Mouse (Mus musculus) hematopoietic stem cell, adult 5-6 weeks (primary cell): ENCODE measurements around the gene Arhgap15. TPM values are rescaled to one million over a fixed set of nuclear protein-coding genes. Genes with fewer than 3 reads are reported as not detected.

Experiments used
- ATAC-seq, 2 experiments: fragments of 125-278 bp in 1 of 2; replicated peaks in 1 of 2; 2 replicates each; pipeline ENCODE4 v1.8.0; 2016 to 2017; ENCODE audit warnings: inconsistent platforms in 2 of 2, mild to moderate bottlenecking in 2 of 2, moderate number of reproducible peaks in 2 of 2, low read depth in 1 of 2, moderate TSS enrichment in 1 of 2; ENCODE audit not compliant: low FRiP score in 2 of 2, poor library complexity in 2 of 2, severe bottlenecking in 2 of 2, insufficient read depth in 1 of 2, low TSS enrichment in 1 of 2
- total RNA-seq: library from RNA; stranded (forward); fragments of 172-1452, 232-1000 nt; gene quantifications from 2 replicates; pipeline ENCODE4 v1.2.3, GENCODE M21; 2017

Gene Arhgap15
- total RNA-seq, 1 experiment from 2014 or later: 148 TPM

DNA sequence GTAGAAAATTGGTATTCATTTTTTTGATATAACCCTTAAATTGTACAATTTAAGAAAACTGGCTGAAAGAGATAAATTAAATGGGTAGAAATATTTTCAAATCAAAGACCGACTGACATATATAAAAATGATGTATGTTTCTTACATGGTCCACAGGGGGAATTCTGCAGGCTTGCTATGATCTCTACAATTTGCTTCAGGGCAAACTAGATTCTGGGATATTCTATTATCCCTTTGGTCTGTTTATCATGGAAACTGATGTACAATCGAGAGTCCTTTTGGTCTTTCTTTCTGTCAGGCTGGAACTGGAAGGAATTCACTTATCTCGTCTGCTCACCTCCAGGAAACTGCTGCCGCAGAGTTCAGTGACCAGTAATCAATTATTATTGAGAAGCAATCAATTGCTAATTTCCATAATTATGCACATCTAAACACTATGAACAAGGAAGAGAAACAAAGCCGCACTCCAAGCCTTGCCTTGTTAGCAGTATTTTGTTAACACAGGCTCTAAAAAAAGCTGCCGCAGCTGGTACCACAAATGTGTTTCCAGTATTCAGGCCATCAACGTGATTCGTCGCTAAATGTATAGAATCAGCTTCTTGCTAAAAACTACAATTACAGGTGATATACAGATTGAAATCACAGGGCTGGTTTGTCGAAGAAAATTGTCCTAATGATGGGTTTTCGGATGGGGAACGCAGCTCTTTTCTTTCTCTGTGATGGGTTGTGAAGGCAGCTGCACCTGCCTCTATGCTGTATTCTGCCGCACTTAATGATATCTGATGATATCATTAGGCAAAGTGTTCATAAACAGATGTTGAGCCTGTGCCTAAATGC, 229.8 kb downstream of the Arhgap15 start:
- no peak for ATAC-seq

DNA sequence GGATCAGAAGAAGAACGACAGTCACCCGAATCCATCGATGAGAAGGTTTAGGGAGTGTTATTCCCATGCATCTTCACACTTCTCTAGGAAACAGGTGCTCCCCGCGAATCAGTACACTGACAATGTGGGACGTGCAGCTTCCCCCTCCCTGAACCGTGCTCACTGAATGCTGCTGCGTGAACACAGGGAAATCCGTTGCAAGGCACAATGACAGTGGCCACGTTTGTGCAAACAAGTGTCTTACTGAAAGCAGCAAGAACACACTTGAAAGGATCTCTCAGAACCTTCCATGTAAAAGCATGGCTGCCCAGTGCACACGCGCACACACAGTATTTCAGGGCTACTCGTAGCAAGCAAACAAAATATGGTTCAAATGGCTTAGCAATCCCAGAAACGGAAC, 237.4 kb downstream of the Arhgap15 start:
- no peak for ATAC-seq

GRCm38 (mm10) chr2:43987919-43988318, 239.3 kb downstream of the Arhgap15 start:
- ATAC-seq: no peak

DNA sequence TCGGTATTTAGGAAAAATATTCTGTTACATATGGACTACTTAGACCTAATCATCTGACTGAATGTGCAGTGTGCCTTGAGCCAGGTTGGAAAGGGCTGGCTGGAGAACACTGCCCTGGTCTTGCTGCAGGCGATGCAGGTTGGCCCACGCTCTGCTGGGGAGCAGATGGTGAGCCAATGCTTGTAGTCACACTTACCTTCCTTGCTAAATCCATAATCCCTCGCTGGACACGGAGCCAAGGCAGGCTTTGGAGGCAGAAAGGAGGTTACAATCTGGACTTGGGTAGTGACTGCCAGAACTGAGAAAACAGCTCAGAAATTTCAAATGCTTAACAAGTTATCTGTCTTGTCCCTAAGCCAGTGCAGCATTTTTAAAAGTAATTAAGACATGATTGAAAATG, 241.2 kb downstream of the Arhgap15 start:
- ATAC-seq: no peak

DNA sequence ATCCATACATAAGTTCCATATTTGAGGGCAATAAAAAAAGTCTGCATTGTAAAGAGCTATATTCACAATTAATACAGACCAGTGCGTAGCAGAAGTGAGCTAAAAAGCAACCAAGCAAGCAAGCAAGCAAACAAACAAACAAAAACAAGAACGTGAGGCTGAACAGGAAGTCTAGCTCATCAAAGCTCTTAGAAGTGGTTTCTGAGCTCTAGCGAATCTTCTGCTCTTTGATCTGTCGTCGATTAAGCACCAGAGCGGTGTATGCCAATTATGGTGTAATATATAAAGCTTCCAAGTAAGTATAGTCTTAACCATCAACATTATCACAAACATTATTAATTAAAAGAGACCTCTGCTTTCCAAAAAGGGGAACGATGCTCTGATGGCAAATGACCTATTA, 243.9 kb downstream of the Arhgap15 start:
- ATAC-seq: no peak

DNA sequence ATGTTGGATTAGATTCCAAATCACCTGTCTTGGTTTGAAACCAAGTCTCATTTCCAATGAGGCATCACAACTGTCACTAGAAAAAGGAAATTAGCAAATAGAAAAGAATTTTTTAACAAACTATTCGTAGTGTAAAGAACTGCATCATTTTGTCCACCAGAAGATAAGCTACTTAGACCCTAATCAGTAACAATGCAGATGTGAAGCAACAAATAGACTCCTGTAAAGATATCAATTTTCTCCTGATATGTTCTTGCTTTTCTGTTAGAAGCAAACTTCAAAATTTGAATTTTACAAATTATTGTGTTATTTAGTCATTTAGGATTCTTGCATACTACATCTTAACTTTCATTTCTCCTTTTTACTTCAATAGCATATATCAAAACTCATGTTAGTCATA, 253.8 kb downstream of the Arhgap15 start:
- no peak for ATAC-seq

DNA sequence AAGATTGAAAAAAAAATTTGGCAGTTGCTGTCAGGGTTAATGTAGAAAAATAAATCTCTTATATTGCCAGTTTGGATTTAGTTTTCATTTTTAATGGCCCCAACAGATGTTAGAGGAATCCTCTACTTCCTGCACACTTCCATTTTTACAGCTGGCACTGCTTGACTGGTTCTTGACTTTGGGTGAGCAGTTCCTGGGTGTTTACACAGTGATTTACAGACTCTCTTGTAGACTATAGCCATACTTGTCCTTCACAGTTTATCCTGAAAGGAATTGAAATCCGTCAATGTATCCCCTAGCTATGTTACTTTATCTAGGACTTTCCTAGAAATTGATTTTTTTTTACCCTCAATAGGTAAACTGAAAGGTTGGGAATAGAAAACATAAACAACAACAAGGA, 261.6 kb downstream of the Arhgap15 start:
- ATAC-seq: no peak

- ATAC-seq: no peak
These were observed 264.8 kb downstream of the Arhgap15 start for GRCm38 (mm10) chr2:44013388-44013787.

DNA sequence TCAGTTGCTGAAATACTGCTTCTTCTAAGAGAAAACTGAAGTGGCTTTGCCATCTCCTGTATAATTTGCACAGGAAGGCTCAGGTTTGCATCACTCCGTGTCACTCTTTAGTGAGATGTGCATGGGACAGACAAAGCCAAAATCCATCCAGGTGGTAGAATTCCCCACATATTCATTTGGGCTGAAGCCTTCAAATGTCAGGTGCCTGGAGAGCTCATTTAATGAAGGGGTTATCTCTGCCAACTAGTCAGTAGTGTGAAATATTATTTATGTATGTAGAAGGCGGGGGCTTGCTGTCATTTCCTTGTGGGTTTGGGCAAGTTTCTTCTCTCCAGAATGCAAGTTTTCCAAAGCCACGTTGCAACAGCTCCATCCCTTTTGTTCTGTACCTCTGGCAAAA, 268.1 kb downstream of the Arhgap15 start:
- no peak for ATAC-seq

DNA sequence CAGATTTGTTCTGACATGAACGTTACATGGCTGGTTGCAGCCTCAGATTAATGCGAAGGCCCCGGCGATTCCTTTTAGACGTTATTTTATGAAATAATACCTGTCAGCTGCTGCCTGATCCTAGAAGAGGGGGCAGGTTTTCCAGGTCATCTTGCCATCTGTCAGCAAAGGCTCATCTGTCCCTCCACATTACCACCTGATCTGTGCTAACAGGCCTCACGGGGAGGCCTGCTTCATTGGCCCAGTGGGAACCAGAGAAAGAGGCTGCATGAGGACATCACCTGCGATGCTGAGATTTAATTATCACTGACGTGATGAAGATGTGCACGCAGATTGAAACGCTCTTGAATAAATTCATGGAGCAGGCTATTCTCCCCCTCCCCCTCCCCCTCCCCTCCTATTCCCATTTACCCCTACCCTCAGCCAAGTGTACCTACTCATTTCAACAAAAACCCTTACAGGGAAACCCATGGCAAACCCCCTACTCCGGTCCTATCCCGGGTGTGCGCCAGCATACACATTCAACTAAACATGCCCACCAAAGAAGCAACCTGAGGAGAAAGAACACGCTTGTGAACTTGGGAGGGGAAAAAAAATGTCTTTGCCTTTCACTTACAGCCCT, 268.9 kb downstream of the Arhgap15 start:
- no peak for ATAC-seq

- no peak for ATAC-seq
These were observed 269.4 kb downstream of the Arhgap15 start for GRCm38 (mm10) chr2:44018033-44018432.

- no peak for ATAC-seq
These were observed 276.1 kb downstream of the Arhgap15 start for GRCm38 (mm10) chr2:44024704-44025103.

DNA sequence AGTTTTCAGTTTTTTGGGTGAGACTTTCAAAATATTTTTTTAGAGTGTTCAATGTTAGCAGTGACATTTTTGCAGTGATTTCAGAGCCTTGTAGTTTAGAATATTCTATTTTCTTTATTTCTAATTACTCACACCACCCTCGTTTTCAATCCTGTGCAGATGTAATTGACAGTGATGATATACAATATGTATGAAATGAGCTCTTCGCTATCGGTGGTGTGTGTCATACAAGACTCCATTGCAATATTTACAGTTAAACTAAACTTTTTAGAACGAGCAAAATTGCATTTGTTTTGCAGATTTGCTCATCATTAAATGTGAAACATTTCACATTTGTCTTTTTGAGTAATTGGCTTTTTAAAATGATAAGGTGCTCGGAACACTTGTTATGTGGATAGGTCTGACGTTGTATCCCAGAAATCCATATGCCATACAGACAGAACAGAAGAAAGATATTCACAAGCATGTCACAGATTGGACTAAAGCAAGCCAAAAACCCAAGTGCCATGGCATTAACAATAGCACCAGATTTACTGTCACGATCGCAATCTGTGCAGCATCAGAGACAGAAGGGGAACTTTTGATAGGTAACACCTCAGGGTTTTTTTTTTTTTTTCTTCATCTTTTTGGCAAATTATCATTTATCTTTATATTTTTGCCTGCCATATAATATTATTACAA, 280.6 kb downstream of the Arhgap15 start:
- ATAC-seq: no peak

- no peak for ATAC-seq
These were observed 281.2 kb downstream of the Arhgap15 start for GRCm38 (mm10) chr2:44029865-44030264.

DNA sequence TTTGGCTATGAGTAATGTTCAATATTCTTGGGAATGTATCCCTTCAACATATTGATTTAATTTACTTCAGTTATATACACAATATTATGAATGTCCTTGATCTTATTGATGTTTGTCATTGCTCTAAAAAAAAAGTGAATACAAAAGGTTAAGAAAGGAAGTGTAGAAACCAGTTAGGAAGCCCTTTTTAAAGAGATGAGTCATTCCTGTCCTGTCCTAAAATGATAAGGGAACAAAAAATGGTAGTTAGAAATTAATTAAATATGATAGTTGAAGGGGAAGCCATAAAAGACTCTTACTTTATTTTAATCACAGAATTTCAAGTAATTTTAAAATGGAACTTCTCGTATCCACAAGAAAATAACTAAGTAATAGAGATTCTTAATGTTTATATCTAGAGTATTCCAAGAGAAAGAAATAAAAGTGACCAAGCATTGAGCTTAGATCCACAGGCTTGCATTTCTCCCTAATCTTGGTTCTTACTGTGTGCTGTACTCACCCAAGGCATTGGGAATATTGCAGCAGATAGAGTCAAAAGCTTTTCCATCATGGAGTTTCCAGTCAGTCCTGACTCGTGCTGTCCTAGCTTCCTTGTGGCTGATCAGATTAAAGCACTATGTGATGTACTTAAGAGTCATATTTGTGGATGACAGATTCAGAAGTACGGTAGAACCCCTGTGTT, 291.0 kb downstream of the Arhgap15 start:
- no peak for ATAC-seq

- no peak for ATAC-seq
These were observed 295.5 kb downstream of the Arhgap15 start for GRCm38 (mm10) chr2:44044088-44044487.

DNA sequence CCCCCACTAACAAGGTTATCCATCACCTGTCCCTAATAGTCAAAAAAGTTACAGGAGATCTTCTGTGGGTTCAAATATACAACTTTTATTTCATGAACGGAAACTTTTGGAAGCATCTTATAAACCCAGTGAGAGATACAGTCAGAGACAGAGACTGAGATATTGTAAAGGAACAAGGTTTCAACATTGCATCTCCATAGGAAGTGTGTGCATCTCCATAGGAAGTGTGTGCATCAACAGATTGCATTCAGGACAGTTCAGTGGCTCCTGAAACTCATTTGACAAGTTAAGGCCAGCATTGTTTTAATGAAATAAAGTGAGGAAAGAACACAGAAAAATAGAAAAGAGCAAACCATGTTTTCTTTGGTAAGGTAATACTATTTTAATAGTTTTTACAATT, 296.0 kb downstream of the Arhgap15 start:
- no peak for ATAC-seq

DNA sequence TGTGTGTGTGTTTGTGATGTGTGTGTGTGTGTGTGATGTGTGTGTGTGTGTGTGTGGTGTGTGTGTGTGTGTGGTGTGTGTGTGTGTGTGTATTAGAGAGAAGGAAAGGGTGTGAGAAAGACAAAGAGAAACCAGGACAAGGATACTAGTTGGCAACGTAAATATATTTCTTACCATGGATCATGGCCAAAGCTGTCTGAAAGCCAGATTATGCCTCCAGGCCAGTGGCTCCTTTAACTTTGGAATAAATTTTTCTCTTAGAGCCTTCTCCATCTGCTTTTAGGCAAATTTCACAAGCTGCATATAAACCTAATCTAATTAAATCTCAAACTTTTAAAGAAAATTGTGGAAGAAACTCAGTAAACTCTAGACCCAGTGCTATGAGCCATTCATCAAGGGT, 296.6 kb downstream of the Arhgap15 start:
- no peak for ATAC-seq
